Comparison of ENCODE assay signal across 8 mouse cellular contexts in the genomic region with DNA sequence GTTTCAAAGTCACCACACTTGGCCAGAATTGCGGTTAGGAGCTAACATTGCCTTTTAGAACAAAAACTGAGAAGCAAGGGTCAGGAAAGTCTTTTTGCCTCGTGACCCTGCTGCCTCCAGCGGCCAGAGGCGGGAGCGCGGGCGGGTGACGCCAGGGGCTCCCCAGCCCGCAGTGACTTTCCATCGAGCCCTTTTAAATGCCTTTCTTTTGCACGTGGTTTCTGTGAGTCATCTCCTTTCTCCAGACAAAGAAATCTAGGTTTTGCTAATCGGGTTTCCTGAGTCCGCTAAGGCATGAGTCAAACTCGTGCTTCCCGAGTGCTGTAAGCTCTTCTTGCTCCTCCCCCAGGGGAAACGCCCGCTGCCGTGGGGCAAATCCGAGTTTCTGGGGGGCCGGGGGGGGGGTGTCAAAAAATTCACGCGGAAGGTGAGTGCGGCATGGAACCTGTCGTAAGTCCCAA. TPM values are rescaled to one million over a fixed set of nuclear protein-coding genes. Genes with fewer than 3 reads are reported as not detected.
DNase-seq lines count a peak whose midpoint lies in the region; ATAC-seq lines count a peak whose summit lies in the region.

No protein-coding gene starts in this region.

- H3K27ac ChIP-seq in embryonic facial prominence, embryonic 14.5 days (replicated peaks; ENCODE audit: low read depth, low read length), result peak overlapping the region; percentile 85
- peak overlapping the region; percentile 90 for H3K27ac ChIP-seq in kidney, embryonic 14.5 days (ENCODE audit: low read depth, low read length)
- H3K27ac ChIP-seq in liver, embryonic 12.5 days, result peak overlapping the region; percentile 80

- 0 out of 2 replicates have a peak, but pooled peaks cover 9% of the 10 kb centered on the region for H3K4me1 ChIP-seq in embryonic facial prominence, embryonic 14.5 days (ENCODE audit: control insufficient read depth, insufficient read depth, low read length)
- peaks cover 6% of the 10 kb centered on the region; the same call in 1 of the 2 replicates for H3K4me1 ChIP-seq in kidney, embryonic 14.5 days (ENCODE audit: control insufficient read depth, insufficient read depth, low read length)
- peaks cover 26% of the 10 kb centered on the region for H3K4me1 ChIP-seq in liver, embryonic 12.5 days

- H3K36me3 ChIP-seq in embryonic facial prominence, embryonic 14.5 days (ENCODE audit: control insufficient read depth, insufficient read depth, low read length), result no peaks in the 10 kb centered on the region
- H3K36me3 ChIP-seq in kidney, embryonic 14.5 days (ENCODE audit: control insufficient read depth, insufficient read depth, low read length), result no peaks in the 10 kb centered on the region
- H3K36me3 ChIP-seq in liver, embryonic 12.5 days, result no peaks in the 10 kb centered on the region
- H3K36me3 ChIP-seq in splenic B cell, adult 2 months (ENCODE audit: control insufficient read depth, insufficient read depth, low read length, poor library complexity, severe bottlenecking), result no peaks in the 10 kb centered on the region

- H3K27me3 ChIP-seq in embryonic facial prominence, embryonic 14.5 days (replicated peaks; ENCODE audit: control insufficient read depth, insufficient read depth, low read length), result no peaks in the 10 kb centered on the region
- no peaks in the 10 kb centered on the region for H3K27me3 ChIP-seq in kidney, embryonic 14.5 days (ENCODE audit: control insufficient read depth, insufficient read depth, low read length)
- no peaks in the 10 kb centered on the region; the same call in 1 of the 2 replicates for H3K27me3 ChIP-seq in liver, embryonic 12.5 days (replicated peaks)
- H3K27me3 ChIP-seq in splenic B cell, adult 2 months (ENCODE audit: control insufficient read depth, insufficient read depth, low read length, poor library complexity, severe bottlenecking), result no peaks in the 10 kb centered on the region

- peak overlapping the region; percentile 65 for H3K9ac ChIP-seq in embryonic facial prominence, embryonic 14.5 days (ENCODE audit: low read depth, low read length)
- peak overlapping the region; percentile 63 for H3K9ac ChIP-seq in kidney, embryonic 14.5 days (ENCODE audit: low read depth, low read length)
- peak overlapping the region; percentile 73 for H3K9ac ChIP-seq in liver, embryonic 12.5 days

- ATAC-seq in embryonic facial prominence, embryonic 14.5 days (ENCODE audit: low read depth), result peak; percentile 87
- peak; percentile 75 for ATAC-seq in kidney, embryonic 14.5 days (ENCODE audit: low FRiP score, low TSS enrichment)
- peak; percentile 68 for ATAC-seq in liver, embryonic 12.5 days

- peak overlapping the region; percentile 49 for H3K4me3 ChIP-seq in embryonic facial prominence, embryonic 14.5 days (ENCODE audit: low read depth, low read length)
- H3K4me3 ChIP-seq in kidney, embryonic 14.5 days (ENCODE audit: low read length), result peak overlapping the region; percentile 52
- H3K4me3 ChIP-seq in liver, embryonic 12.5 days, result peak overlapping the region; percentile 65

- no peaks in the 10 kb centered on the region for H3K9me3 ChIP-seq in embryonic facial prominence, embryonic 14.5 days (ENCODE audit: control insufficient read depth, low read length)
- H3K9me3 ChIP-seq in kidney, embryonic 14.5 days (ENCODE audit: control insufficient read depth, low read length), result no peaks in the 10 kb centered on the region
- no peaks in the 10 kb centered on the region for H3K9me3 ChIP-seq in liver, embryonic 12.5 days (replicated peaks)

- DNase-seq in 416B (ENCODE audit: low read depth), result peak; percentile 99
- DNase-seq in adrenal gland, postnatal 4 days (ENCODE audit: low spot score in 2 of 2), result peak; percentile 62 to 73
- peak; percentile 91 for DNase-seq in embryonic facial prominence, embryonic 14.5 days (ENCODE audit: low spot score)
- DNase-seq in heart, adult 9 months (ENCODE audit: low spot score in 2 of 2), result peak; percentile 85
- DNase-seq in naive thymus-derived CD4-positive, alpha-beta T cell, adult 2 months (ENCODE audit: low read depth), result peak; percentile 86
- DNase-seq in splenic B cell, adult 2 months (ENCODE audit: low read depth, low spot score), result peak; percentile 86

- H3K4me2 ChIP-seq in embryonic facial prominence, embryonic 14.5 days (ENCODE audit: low read depth, low read length), result peak overlapping the region; percentile 85
- peak overlapping the region; percentile 79 for H3K4me2 ChIP-seq in kidney, embryonic 14.5 days (replicated peaks; ENCODE audit: low read depth, low read length)
- H3K4me2 ChIP-seq in liver, embryonic 12.5 days, result peak overlapping the region; percentile 94

- under 1% methylated on average over 23 of the region's 24 CpGs for WGBS in embryonic facial prominence, embryonic 14.5 days
- under 1% methylated on average over 24 of the region's 24 CpGs for WGBS in kidney, embryonic 14.5 days
- under 1% methylated on average over 24 of the region's 24 CpGs for WGBS in liver, embryonic 12.5 days (ENCODE audit: insufficient replicate concordance)

RNA-seq across cellular contexts. Expression of a gene that starts 38.4 kb away (rescaled TPM):
- 1,000 to 10,000 TPM; 7,895 to 7,946 TPM for total RNA-seq in adrenal gland, postnatal 4 days (2021)
- 5,674 and 6,022 TPM in 2 replicates for polyA plus RNA-seq in embryonic facial prominence, embryonic 14.5 days (2014; fragmentation: Nextera tagmentation; extraction: Ambion mirVana)
- 5,322 and 6,193 TPM in 2 replicates for polyA plus RNA-seq in kidney, embryonic 14.5 days (2014; fragmentation: Nextera tagmentation; extraction: Ambion mirVana)
- polyA plus RNA-seq in liver, embryonic 12.5 days (2016; fragmentation: Nextera tagmentation; extraction: Ambion mirVana), result 2,705 and 2,706 TPM in 2 replicates

Comparison
In these comparisons a context has a peak if more than half of its experiments do, and no peak if none do; other contexts are left out.
1. Peak in every context shown above with its lines: DNase-seq, ATAC-seq, H3K4me3 ChIP-seq and H3K27ac ChIP-seq.